Mouse (Mus musculus) kidney, adult 2 months (tissue): ENCODE data around the gene Epha3. TPM values are rescaled to one million over a fixed set of nuclear protein-coding genes. Genes with fewer than 3 reads are reported as not detected.

Experiments used
- DNase-seq: peaks from one replicate; pipeline ENCODE4 v3.0.0; 2021
- H3K27ac ChIP-seq: fragments of 200-500 bp; 2 replicates; pipeline ENCODE4 v1.5.1; 2012; ENCODE audit warnings: low read depth, low read length, control low read depth, inconsistent platforms; ENCODE audit not compliant: insufficient read depth
- H3K27me3 ChIP-seq: fragments of 200-500 bp; replicated peaks from 2 replicates; pipeline ENCODE4 v1.6.1; 2012; ENCODE audit warnings: mild to moderate bottlenecking, moderate library complexity, low read length, inconsistent platforms; ENCODE audit not compliant: control insufficient read depth, insufficient read depth
- H3K36me3 ChIP-seq: fragments of 200-500 bp; 2 replicates; pipeline ENCODE4 v1.6.1; 2012; ENCODE audit warnings: mild to moderate bottlenecking, moderate library complexity, low read length, inconsistent platforms; ENCODE audit not compliant: control insufficient read depth, insufficient read depth
- H3K4me1 ChIP-seq: fragments of 200-500 bp; 2 replicates; pipeline ENCODE4 v1.6.1; 2011; ENCODE audit warnings: low read length; ENCODE audit not compliant: control insufficient read depth, insufficient read depth
- H3K4me3 ChIP-seq: fragments of 200-500 bp; 2 replicates; pipeline ENCODE4 v1.5.1; 2011; ENCODE audit warnings: mild to moderate bottlenecking, low read depth, low read length, control low read depth; ENCODE audit not compliant: insufficient read depth
- CTCF ChIP-seq: fragments of 200-500 bp; conservative IDR thresholded peaks from 2 replicates; pipeline ENCODE4 v1.5.1; 2011; ENCODE audit warnings: low read depth, mild to moderate bottlenecking, control low read depth, low read length, moderate library complexity, mixed read lengths; ENCODE audit not compliant: insufficient read depth, insufficient read length
- POLR2A ChIP-seq: fragments of 200-500 bp; IDR thresholded peaks from one replicate; pipeline ENCODE4 v1.6.1; 2011; ENCODE audit warnings: low read depth, low read length, control low read depth
- WGBS: fragments of 180-500 bp; shearing (Covaris S2); methylation state at CpG from one replicate; pipeline ENCODE4 v1.1.7; 2018; 5-methylcytosine and 5-hydroxymethylcytosine counted together
- polyA plus RNA-seq: library from polyadenylated mRNA; depleted of rRNA; stranded (reverse); fragments of >200 nt; gene quantifications from 2 replicates; pipeline ENCODE4 v1.2.3, GENCODE M21; 2012

The Epha3 gene
- polyA plus RNA-seq, 1 experiment, result 0.53 TPM

DNA sequence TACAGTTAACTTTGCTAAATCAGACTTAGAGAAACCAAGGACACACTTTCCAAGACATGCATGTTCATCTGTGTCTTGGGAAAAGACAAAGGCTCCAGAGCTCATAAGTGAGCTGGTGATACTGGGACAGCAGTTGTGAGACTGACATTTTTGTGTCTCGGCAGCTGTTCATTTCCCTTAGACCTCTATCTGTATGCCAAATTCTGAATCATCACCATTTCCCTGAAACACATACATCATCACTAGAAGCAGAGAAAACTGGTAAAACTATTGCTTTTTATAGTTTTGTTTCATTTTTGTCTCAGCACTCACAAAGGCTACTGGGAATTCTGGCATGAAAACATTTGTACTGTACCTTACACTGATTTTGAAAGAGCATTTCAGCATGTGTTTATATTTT lies 70.2 kb downstream of the Epha3 start:
- WGBS, result 77% methylated on average over 1 of the region's 1 CpGs
- Histone ChIP-seq H3K36me3 (no peaks in the 10 kb centered on the region), H3K27me3 (no peaks in the 10 kb centered on the region), H3K4me3 (no peak overlapping the region), H3K27ac (no peak overlapping the region), H3K4me1 (no peaks in the 10 kb centered on the region)
- TF ChIP-seq CTCF (no peak), POLR2A (no peak)
- DNase-seq, result no peak

DNA sequence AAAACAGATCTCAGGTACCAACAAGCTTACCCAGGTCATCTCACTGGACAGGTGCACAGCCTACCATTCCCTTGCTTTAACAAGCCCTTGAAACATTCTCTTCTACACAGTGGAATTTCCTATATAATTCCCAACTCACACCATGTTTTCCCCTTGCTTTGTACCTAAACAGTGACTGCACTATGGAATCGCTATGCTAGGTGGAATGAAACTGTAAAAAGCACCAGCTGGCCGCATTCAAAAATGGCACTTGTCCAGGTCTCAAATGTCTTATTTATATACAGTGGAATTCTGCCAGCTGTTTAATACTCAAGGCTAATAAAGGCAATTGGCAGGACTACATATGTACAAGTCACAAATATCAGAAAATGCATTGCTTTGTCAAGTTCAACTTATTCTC lies 71.9 kb downstream of the Epha3 start:
- TF ChIP-seq CTCF (no peak), POLR2A (no peak)
- WGBS, result 55% methylated on average over 2 of the region's 2 CpGs

GRCm38 (mm10) chr16:63783544-63783943 lies 80.4 kb downstream of the Epha3 start:
- WGBS, result 49% methylated on average over 7 of the region's 7 CpGs
- H3K4me3 ChIP-seq, result no peak overlapping the region
- DNase-seq, result no peak
- no peaks in the 10 kb centered on the region for H3K27me3 ChIP-seq
- no peaks in the 10 kb centered on the region for H3K36me3 ChIP-seq
- no peaks in the 10 kb centered on the region for H3K4me1 ChIP-seq
- TF ChIP-seq CTCF (no peak), POLR2A (no peak)
- H3K27ac ChIP-seq, result no peak overlapping the region

More for the DNA sequence above, 71.9 kb downstream of the Epha3 start:
- Histone ChIP-seq H3K27me3 (no peaks in the 10 kb centered on the region), H3K4me1 (no peaks in the 10 kb centered on the region), H3K27ac (no peak overlapping the region), H3K36me3 (no peaks in the 10 kb centered on the region), H3K4me3 (no peak overlapping the region)
- no peak for DNase-seq

GRCm38 (mm10) chr16:63782101-63782500 lies 81.9 kb downstream of the Epha3 start:
- no peaks in the 10 kb centered on the region for H3K36me3 ChIP-seq
- DNase-seq, result no peak
- TF ChIP-seq CTCF, result no peak
- 71% methylated on average over 1 of the region's 1 CpGs for WGBS
- no peaks in the 10 kb centered on the region for H3K4me1 ChIP-seq
- H3K4me3 ChIP-seq, result no peak overlapping the region
- H3K27me3 ChIP-seq, result no peaks in the 10 kb centered on the region
- no peak overlapping the region for H3K27ac ChIP-seq

- Histone ChIP-seq H3K27me3 (no peaks in the 10 kb centered on the region), H3K4me1 (no peaks in the 10 kb centered on the region), H3K27ac (no peak overlapping the region), H3K36me3 (no peaks in the 10 kb centered on the region), H3K4me3 (no peak overlapping the region)
- DNase-seq, result no peak
- no peak for TF ChIP-seq POLR2A
- no peak for TF ChIP-seq CTCF
- WGBS, result 68% methylated on average over 5 of the region's 5 CpGs
These were observed 83.8 kb downstream of the Epha3 start for GRCm38 (mm10) chr16:63780151-63780550.

GRCm38 (mm10) chr16:63777811-63778210 lies 86.2 kb downstream of the Epha3 start:
- no peak for DNase-seq
- H3K4me1 ChIP-seq, result no peaks in the 10 kb centered on the region
- no peaks in the 10 kb centered on the region for H3K27me3 ChIP-seq
- no peak overlapping the region for H3K27ac ChIP-seq
- H3K36me3 ChIP-seq, result no peaks in the 10 kb centered on the region
- TF ChIP-seq CTCF (no peak), POLR2A (no peak)
- H3K4me3 ChIP-seq, result no peak overlapping the region
- WGBS, result 27% methylated on average over 1 of the region's 1 CpGs

GRCm38 (mm10) chr16:63772566-63772965 lies 91.4 kb downstream of the Epha3 start:
- Histone ChIP-seq H3K36me3 (no peaks in the 10 kb centered on the region), H3K4me3 (no peak overlapping the region), H3K27ac (no peak overlapping the region), H3K4me1 (no peaks in the 10 kb centered on the region), H3K27me3 (no peaks in the 10 kb centered on the region)
- 88% methylated on average over 3 of the region's 3 CpGs for WGBS
- no peak for DNase-seq
- TF ChIP-seq CTCF, result no peak
- TF ChIP-seq POLR2A, result no peak

DNA sequence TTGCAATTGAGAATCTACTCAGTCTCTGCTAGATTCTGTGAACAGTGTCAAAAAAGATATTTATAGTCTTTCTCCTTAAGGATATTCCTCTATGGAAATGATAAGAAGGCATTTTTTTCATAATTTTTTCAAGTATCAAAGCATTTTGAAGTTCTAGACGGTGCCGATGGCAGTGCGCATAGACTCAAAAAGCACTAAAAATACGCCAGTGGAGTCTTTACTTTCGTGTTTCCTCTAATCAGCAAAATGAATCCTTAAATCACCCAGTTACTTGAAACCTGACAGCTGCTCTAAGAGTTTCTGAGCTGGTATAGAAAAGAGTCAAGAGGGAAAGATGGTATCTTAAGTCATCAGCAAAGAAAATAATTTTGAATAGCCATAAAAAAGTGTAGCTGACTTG lies 96.4 kb downstream of the Epha3 start:
- Histone ChIP-seq H3K27me3 (no peaks in the 10 kb centered on the region), H3K4me3 (no peak overlapping the region), H3K4me1 (no peaks in the 10 kb centered on the region), H3K27ac (no peak overlapping the region), H3K36me3 (no peaks in the 10 kb centered on the region)
- DNase-seq, result no peak
- TF ChIP-seq CTCF (no peak), POLR2A (no peak)
- 57% methylated on average over 5 of the region's 5 CpGs for WGBS
